Mouse (Mus musculus) spleen, adult 2 months (tissue): ENCODE data around the gene Mrpl27. TPM values are rescaled to one million over a fixed set of nuclear protein-coding genes. Genes with fewer than 3 reads are reported as not detected.
"Not testable (repeated sequence)": the region's sequence is repeated elsewhere in the genome, so short reads cannot be mapped to it uniquely, and the experiment has no call there.

Experiments
- DNase-seq, 2 experiments: peaks; one replicate each; pipeline versions ENCODE4 v3.0.0 to v3.0.0-alpha.2; 2012 to 2021; ENCODE audit warnings: low spot score in 2 of 2, low read depth in 1 of 2
- H3K27ac ChIP-seq: fragments of 200-500 bp; 2 replicates; pipeline ENCODE4 v1.5.1; 2012; ENCODE audit warnings: low read length, inconsistent platforms; ENCODE audit not compliant: insufficient read depth
- H3K27me3 ChIP-seq: fragments of 200-500 bp; 2 replicates; pipeline ENCODE4 v1.6.1; 2012; ENCODE audit warnings: mild to moderate bottlenecking, moderate library complexity, low read length, inconsistent platforms; ENCODE audit not compliant: control insufficient read depth, insufficient read depth
- H3K36me3 ChIP-seq: fragments of 200-500 bp; 2 replicates; pipeline ENCODE4 v1.6.1; 2012; ENCODE audit warnings: mild to moderate bottlenecking, low read length, inconsistent platforms; ENCODE audit not compliant: control insufficient read depth, insufficient read depth
- H3K4me1 ChIP-seq: fragments of 200-500 bp; 2 replicates; pipeline ENCODE4 v1.6.1; 2011; ENCODE audit warnings: inconsistent platforms; ENCODE audit not compliant: control insufficient read depth, insufficient read depth, insufficient read length
- H3K4me3 ChIP-seq: fragments of 200-500 bp; 2 replicates; pipeline ENCODE4 v1.5.1; 2011; ENCODE audit warnings: mild to moderate bottlenecking, inconsistent platforms; ENCODE audit not compliant: insufficient read depth, insufficient read length; ENCODE audit errors: extremely low read depth
- CTCF ChIP-seq: fragments of 200-500 bp; IDR thresholded peaks from 2 replicates; pipeline ENCODE4 v1.5.1; 2011; ENCODE audit warnings: mild to moderate bottlenecking, inconsistent platforms; ENCODE audit not compliant: insufficient read depth, insufficient read length, insufficient replicate concordance; ENCODE audit errors: extremely low read depth
- POLR2A ChIP-seq: fragments of 200-500 bp; IDR thresholded peaks from 2 replicates; pipeline ENCODE4 v1.6.1; 2011; ENCODE audit warnings: low read depth, low read length, inconsistent platforms
- WGBS: fragments of 180-500 bp; shearing (Covaris S2); methylation state at CpG from one replicate; pipeline ENCODE4 v1.1.7; 2018; 5-methylcytosine and 5-hydroxymethylcytosine counted together
- polyA plus RNA-seq: library from polyadenylated mRNA; depleted of rRNA; stranded (reverse); fragments of >200 nt; gene quantifications from 2 replicates; pipeline ENCODE4 v1.2.3, GENCODE M21; 2012

Mrpl27 gene
- polyA plus RNA-seq, 1 experiment = 11.9 TPM

DNA sequence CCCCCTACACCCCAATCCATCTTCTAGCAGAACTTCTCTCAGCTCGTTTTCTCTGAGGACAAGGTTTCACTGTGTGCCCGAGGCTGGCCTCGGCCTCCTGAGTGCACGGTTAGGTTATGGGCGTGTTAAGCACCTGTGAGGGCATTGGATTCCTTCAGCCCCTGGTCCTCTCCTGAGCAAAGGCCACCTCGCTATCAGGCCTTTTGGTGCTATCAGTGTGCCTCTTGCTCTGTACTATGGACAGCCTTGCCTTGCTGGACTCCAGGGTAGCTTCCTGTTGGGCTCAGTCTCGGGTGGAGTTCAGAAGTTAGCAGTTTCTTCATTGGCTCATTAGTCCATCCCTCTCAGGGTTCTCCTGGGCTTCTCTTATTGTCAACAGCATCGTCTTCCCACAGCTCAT lies 20.6 kb upstream of the Mrpl27 start:
- H3K36me3 ChIP-seq = peaks cover 39% of the 10 kb centered on the region

GRCm38 (mm10) chr11:94634431-94634830 lies 19.1 kb upstream of the Mrpl27 start:
- Histone ChIP-seq H3K27ac (no peak overlapping the region), H3K4me3 (no peak overlapping the region), H3K27me3 (no peaks in the 10 kb centered on the region), H3K4me1 (peaks cover 6% of the 10 kb centered on the region; the same call in 1 of the 2 replicates), H3K36me3 (peaks cover 48% of the 10 kb centered on the region)
- no peak for DNase-seq
- WGBS = 86% methylated on average over 5 of the region's 5 CpGs
- TF ChIP-seq POLR2A (no peak), CTCF (no peak)

More for the DNA sequence above, 20.6 kb upstream of the Mrpl27 start:
- H3K27me3 ChIP-seq = no peaks in the 10 kb centered on the region
- H3K4me1 ChIP-seq = peaks cover 6% of the 10 kb centered on the region; the same call in 1 of the 2 replicates
- DNase-seq = no peak
- 95% methylated on average over 8 of the region's 8 CpGs for WGBS
- no peak overlapping the region for H3K4me3 ChIP-seq
- no peak for TF ChIP-seq POLR2A
- TF ChIP-seq CTCF = no peak
- H3K27ac ChIP-seq = no peak overlapping the region

- H3K36me3 ChIP-seq = peaks cover 34% of the 10 kb centered on the region
Measured at GRCm38 (mm10) chr11:94644461-94645219, 8.9 kb upstream of the Mrpl27 start.

DNA sequence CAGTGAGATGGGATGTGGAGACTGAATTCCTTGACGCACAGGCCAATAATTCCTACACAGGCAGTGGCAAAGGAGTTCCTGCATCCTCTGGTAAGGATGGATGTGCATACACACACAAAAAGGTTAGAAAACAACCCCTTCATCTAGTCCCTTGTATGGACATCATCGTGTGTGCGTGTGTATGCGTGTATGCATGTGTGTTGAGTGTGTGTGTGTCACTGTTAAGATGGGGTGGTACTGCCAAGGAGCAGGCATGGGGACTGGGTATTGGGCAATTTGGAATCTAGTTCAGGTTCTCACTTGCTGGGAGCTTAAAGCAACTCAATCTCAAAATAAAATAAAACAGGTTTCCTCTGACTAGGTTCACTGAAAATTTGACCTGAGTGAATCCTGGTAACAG lies 7.1 kb upstream of the Mrpl27 start:
- no peak for DNase-seq
- H3K27ac ChIP-seq = no peak overlapping the region
- H3K27me3 ChIP-seq = no peaks in the 10 kb centered on the region
- H3K4me1 ChIP-seq = no peaks in the 10 kb centered on the region
- TF ChIP-seq CTCF (no peak), POLR2A (no peak)
- H3K36me3 ChIP-seq = peaks cover 19% of the 10 kb centered on the region
- H3K4me3 ChIP-seq = no peak overlapping the region
- WGBS = 97% methylated on average over 4 of the region's 4 CpGs

More at GRCm38 (mm10) chr11:94644461-94645219, 8.9 kb upstream of the Mrpl27 start:
- 93% methylated on average over 8 of the region's 8 CpGs for WGBS
- no peaks in the 10 kb centered on the region for H3K4me1 ChIP-seq
- no peak overlapping the region for H3K4me3 ChIP-seq
- TF ChIP-seq CTCF = no peak
- no peak for TF ChIP-seq POLR2A
- H3K27me3 ChIP-seq = no peaks in the 10 kb centered on the region
- DNase-seq = no peak
- H3K27ac ChIP-seq = no peak overlapping the region

GRCm38 (mm10) chr11:94651241-94651640 lies 2.3 kb upstream of the Mrpl27 start:
- not testable (repeated sequence) for H3K27ac ChIP-seq, H3K27me3 ChIP-seq, H3K4me1 ChIP-seq, H3K4me3 ChIP-seq, DNase-seq, H3K36me3 ChIP-seq
- WGBS = 94% methylated on average over 7 of the region's 7 CpGs

GRCm38 (mm10) chr11:94652973-94653372 lies 594 bp upstream of the Mrpl27 start:
- WGBS = 50% methylated on average over 8 of the region's 8 CpGs
- H3K4me3 ChIP-seq = 0 out of 2 replicates have a peak overlapping the region, but pooled peaks have one; percentile 99
- TF ChIP-seq CTCF = no peak
- TF ChIP-seq POLR2A = no peak
- H3K4me1 ChIP-seq = no peaks in the 10 kb centered on the region; the same call in 1 of the 2 replicates
- H3K27ac ChIP-seq = no peak overlapping the region
- H3K27me3 ChIP-seq = no peaks in the 10 kb centered on the region
- DNase-seq = no peak
- H3K36me3 ChIP-seq = peaks cover 2% of the 10 kb centered on the region; the same call in 1 of the 2 replicates

- Histone ChIP-seq H3K4me1 (no peaks in the 10 kb centered on the region), H3K27ac (no peak overlapping the region), H3K27me3 (no peaks in the 10 kb centered on the region), H3K36me3 (peaks cover 22% of the 10 kb centered on the region), H3K4me3 (no peak overlapping the region)
- no peak for TF ChIP-seq CTCF
- TF ChIP-seq POLR2A = no peak
- no peak for DNase-seq
- 85% methylated on average over 1 of the region's 1 CpGs for WGBS
Measured at GRCm38 (mm10) chr11:94661344-94661743, 7.8 kb downstream of the Mrpl27 start.
